Mouse (Mus musculus) forebrain, postnatal 0 days (tissue): ENCODE data around the gene Jup. TPM values are rescaled to one million over a fixed set of nuclear protein-coding genes. Genes with fewer than 3 reads are reported as not detected.

Experiments used
- ATAC-seq: fragments of 200-750 bp; cut with Nextera tagmentation; 2 replicates; pipeline ENCODE4 v1.8.0; 2017; ENCODE audit warnings: mild to moderate bottlenecking, moderate library complexity
- DNase-seq: peaks from one replicate; pipeline ENCODE4 v3.0.0-alpha.2; 2015
- H3K27ac ChIP-seq: fragments of 300-500 bp; sonication (generic); 2 replicates; pipeline ENCODE4 v1.5.1; 2014; ENCODE audit warnings: low read depth, mild to moderate bottlenecking, antibody characterized with exemption, low read length, moderate library complexity, mixed read lengths
- H3K27me3 ChIP-seq: fragments of 300-500 bp; sonication (generic); 2 replicates; pipeline ENCODE4 v1.6.1; 2014; ENCODE audit warnings: mild to moderate bottlenecking, low read length, mixed read lengths; ENCODE audit not compliant: insufficient read depth
- H3K36me3 ChIP-seq: fragments of 300-500 bp; sonication (generic); 2 replicates; pipeline ENCODE4 v1.6.1; 2014; ENCODE audit warnings: mild to moderate bottlenecking, moderate library complexity; ENCODE audit not compliant: insufficient read depth
- H3K4me1 ChIP-seq: fragments of 300-500 bp; sonication (generic); 2 replicates; pipeline ENCODE4 v1.6.1; 2014; ENCODE audit warnings: antibody characterized with exemption; ENCODE audit not compliant: insufficient read depth
- H3K4me2 ChIP-seq: fragments of 300-500 bp; sonication (generic); 2 replicates; pipeline ENCODE4 v1.6.1; 2014; ENCODE audit warnings: low read depth, mild to moderate bottlenecking, moderate library complexity
- H3K4me3 ChIP-seq: fragments of 300-500 bp; sonication (generic); 2 replicates; pipeline ENCODE4 v1.5.1; 2014; ENCODE audit warnings: low read depth, low read length, mixed read lengths
- H3K9ac ChIP-seq: fragments of 300-500 bp; sonication (generic); 2 replicates; pipeline ENCODE4 v1.6.1; 2014; ENCODE audit warnings: mild to moderate bottlenecking
- H3K9me3 ChIP-seq: fragments of 300-500 bp; sonication (generic); 2 replicates; pipeline ENCODE4 v1.6.1; 2016; ENCODE audit warnings: low read length
- CTCF ChIP-seq: sonication (generic); IDR thresholded peaks from 2 replicates; pipeline ENCODE4 v1.5.1; 2016; ENCODE audit warnings: antibody characterized with exemption, control low read depth, low read depth
- WGBS: fragments of 180-500 bp; shearing (Covaris S2); extraction: QIAGEN DNeasy Blood & Tissue Kit; methylation state at CpG from one replicate; pipeline ENCODE4 v1.1.7; 2014; 5-methylcytosine and 5-hydroxymethylcytosine counted together
- polyA plus RNA-seq: library from polyadenylated mRNA; unstranded; fragments of >200 nt; fragmentation: Nextera tagmentation; extraction: Ambion mirVana; gene quantifications from 2 replicates; pipeline ENCODE4 v1.2.1, GENCODE M21; 2015
- total RNA-seq: library from RNA; depleted of rRNA; stranded (reverse); fragments of >200 nt; gene quantifications from 2 replicates; pipeline ENCODE4 v1.2.3, GENCODE M21; 2014

Jup gene
- total and polyA plus RNA-seq, 2 experiments from 2014 or later, result 67.0 to 106 TPM

- no peaks in the 10 kb centered on the region for H3K9me3 ChIP-seq
- H3K27ac ChIP-seq, result no peak overlapping the region
- no peaks in the 10 kb centered on the region for H3K27me3 ChIP-seq
- no peaks in the 10 kb centered on the region for H3K36me3 ChIP-seq
- no peak for TF ChIP-seq CTCF
- H3K9ac ChIP-seq, result no peak overlapping the region
- WGBS, result 55% methylated on average over 5 of the region's 5 CpGs
- DNase-seq, result no peak
- ATAC-seq, result no peak
- no peak overlapping the region for H3K4me2 ChIP-seq
- no peaks in the 10 kb centered on the region for H3K4me1 ChIP-seq
- H3K4me3 ChIP-seq, result no peak overlapping the region
Observed at GRCm38 (mm10) chr11:100357408-100357807, 40.2 kb downstream of the Jup start.

- peak overlapping the region; percentile 80 for H3K4me2 ChIP-seq
- no peaks in the 10 kb centered on the region for H3K4me1 ChIP-seq
- 10% methylated on average over 9 of the region's 9 CpGs for WGBS
- peak overlapping the region; percentile 75 for H3K4me3 ChIP-seq
- no peaks in the 10 kb centered on the region for H3K27me3 ChIP-seq
- H3K9me3 ChIP-seq, result no peaks in the 10 kb centered on the region
- H3K36me3 ChIP-seq, result no peaks in the 10 kb centered on the region
- H3K9ac ChIP-seq, result peak overlapping the region; percentile 74; the same call in 1 of the 2 replicates
- ATAC-seq (no peak), DNase-seq (no peak)
- H3K27ac ChIP-seq, result peak overlapping the region; percentile 76; the same call in 1 of the 2 replicates
- TF ChIP-seq CTCF, result no peak
Observed at GRCm38 (mm10) chr11:100356819-100357211, 40.7 kb downstream of the Jup start.

GRCm38 (mm10) chr11:100355972-100356818 is 41.4 kb downstream of the Jup start, which contains the start of gene Hap1:
Hap1 (minus strand) TSS chr11:100356128.
- WGBS, result 2% methylated on average over 49 of the region's 49 CpGs
- DNase-seq (peak; percentile 90), ATAC-seq (peak; percentile 81)
- no peaks in the 10 kb centered on the region for H3K9me3 ChIP-seq
- H3K9ac ChIP-seq, result peak within 1 kb of the TSS; percentile 74
- no peaks in the 10 kb centered on the region for H3K36me3 ChIP-seq
- H3K27ac ChIP-seq, result peak within 1 kb of the TSS; percentile 76
- H3K4me3 ChIP-seq, result peak within 1 kb of the TSS; percentile 75
- H3K4me1 ChIP-seq, result no peaks in the 10 kb centered on the region
- no peak; the same call in none of the 2 replicates for TF ChIP-seq CTCF
- peak within 1 kb of the TSS; percentile 80 for H3K4me2 ChIP-seq
- no peaks in the 10 kb centered on the region for H3K27me3 ChIP-seq

GRCm38 (mm10) chr11:100355151-100355951 is 42.2 kb downstream of the Jup start:
- H3K9ac ChIP-seq, result peak overlapping the region; percentile 74
- H3K27me3 ChIP-seq, result no peaks in the 10 kb centered on the region
- DNase-seq (peak; percentile 67), ATAC-seq (peak; percentile 72)
- 2% methylated on average over 49 of the region's 54 CpGs for WGBS
- peak overlapping the region; percentile 80 for H3K4me2 ChIP-seq
- H3K4me3 ChIP-seq, result peak overlapping the region; percentile 75
- peak overlapping the region; percentile 76 for H3K27ac ChIP-seq
- TF ChIP-seq CTCF, result no peak
- H3K4me1 ChIP-seq, result no peaks in the 10 kb centered on the region
- no peaks in the 10 kb centered on the region for H3K9me3 ChIP-seq
- H3K36me3 ChIP-seq, result no peaks in the 10 kb centered on the region

GRCm38 (mm10) chr11:100352076-100352857 is 45.3 kb downstream of the Jup start:
- 41% methylated on average over 10 of the region's 10 CpGs for WGBS
- no peaks in the 10 kb centered on the region for H3K27me3 ChIP-seq
- DNase-seq (peak; percentile 64), ATAC-seq (peak; percentile 44; the same call in 1 of the 2 replicates)
- H3K9me3 ChIP-seq, result no peaks in the 10 kb centered on the region
- no peaks in the 10 kb centered on the region for H3K36me3 ChIP-seq
- no peak overlapping the region for H3K4me3 ChIP-seq
- TF ChIP-seq CTCF, result peak; percentile 71
- no peaks in the 10 kb centered on the region for H3K4me1 ChIP-seq
- H3K27ac ChIP-seq, result no peak overlapping the region
- H3K9ac ChIP-seq, result no peak overlapping the region
- H3K4me2 ChIP-seq, result no peak overlapping the region

GRCm38 (mm10) chr11:100344269-100344668 is 53.3 kb downstream of the Jup start:
- no peak for DNase-seq
- H3K9ac ChIP-seq, result no peak overlapping the region
- WGBS, result 93% methylated on average over 10 of the region's 10 CpGs
- H3K27me3 ChIP-seq, result no peaks in the 10 kb centered on the region
- no peak for ATAC-seq
- H3K36me3 ChIP-seq, result no peaks in the 10 kb centered on the region
- no peak for TF ChIP-seq CTCF
- H3K4me2 ChIP-seq, result no peak overlapping the region
- no peaks in the 10 kb centered on the region for H3K9me3 ChIP-seq
- no peaks in the 10 kb centered on the region for H3K4me1 ChIP-seq
- H3K4me3 ChIP-seq, result no peak overlapping the region
- H3K27ac ChIP-seq, result no peak overlapping the region
